Mouse (Mus musculus): ENCODE results near the gene Nrcam. TPM values are rescaled to one million over a fixed set of nuclear protein-coding genes. Genes with fewer than 3 reads are reported as not detected.
"Not testable (repeated sequence)": the region's sequence is repeated elsewhere in the genome, so short reads cannot be mapped to it uniquely, and the experiment has no call there.

Nrcam gene
- polyA plus RNA-seq (2011; ENCODE audit: insufficient read depth, insufficient read length, low replicate concordance, missing spikeins), result 0.32 TPM in 1 of 2 replicates, not detected in the other

GRCm38 (mm10) chr12:44328381-44329315 is at the start of gene Nrcam:
TSS of gene Nrcam (plus strand) at chr12:44328885.
- Histone ChIP-seq H3K4me1 (ENCODE audit: control insufficient read depth, insufficient read depth, low read length) (no peaks in the 10 kb centered on the region), H3K27ac (ENCODE audit: control insufficient read depth, insufficient read depth, low read depth, low read length, poor library complexity) (no peak within 1 kb of the TSS), H3K4me3 (replicated peaks; ENCODE audit: control insufficient read depth, low read depth, low read length) (no peak within 1 kb of the TSS)
- WGBS, result 8% methylated on average over 60 of the region's 74 CpGs
- no peak for TF ChIP-seq POLR2A (IDR thresholded peaks at IDR 0.05; ENCODE audit: borderline replicate concordance, control insufficient read depth, low read depth, low read length)
- no peak for TF ChIP-seq CTCF (IDR thresholded peaks at IDR 0.05; ENCODE audit: control insufficient read depth, insufficient read depth, low read length)

DNA sequence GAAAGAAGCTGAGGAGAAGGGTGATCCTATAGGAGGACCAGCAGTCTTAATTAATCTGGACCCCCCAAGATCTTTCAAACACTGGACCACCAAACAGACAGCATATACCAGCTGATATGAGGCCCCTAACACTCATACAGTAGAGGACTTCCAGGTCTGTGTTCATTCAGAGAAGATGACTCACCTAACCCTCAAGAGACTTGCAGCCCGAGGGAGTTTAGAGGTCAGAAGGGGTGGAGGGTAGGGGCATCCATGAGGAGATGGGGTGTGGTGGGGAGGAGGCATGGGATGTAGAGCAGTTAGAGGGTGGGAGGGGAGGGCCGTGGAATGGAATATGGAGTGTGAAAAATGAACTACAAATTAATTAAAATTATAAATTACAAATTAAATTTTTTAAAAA is 48.5 kb upstream of the Nrcam start:
- not testable (repeated sequence) for H3K4me3 ChIP-seq (replicated peaks; ENCODE audit: control insufficient read depth, low read depth, low read length); H3K27ac ChIP-seq (ENCODE audit: control insufficient read depth, insufficient read depth, low read depth, low read length, poor library complexity); H3K4me1 ChIP-seq (ENCODE audit: control insufficient read depth, insufficient read depth, low read length)
- 71% methylated on average over 2 of the region's 2 CpGs for WGBS

DNA sequence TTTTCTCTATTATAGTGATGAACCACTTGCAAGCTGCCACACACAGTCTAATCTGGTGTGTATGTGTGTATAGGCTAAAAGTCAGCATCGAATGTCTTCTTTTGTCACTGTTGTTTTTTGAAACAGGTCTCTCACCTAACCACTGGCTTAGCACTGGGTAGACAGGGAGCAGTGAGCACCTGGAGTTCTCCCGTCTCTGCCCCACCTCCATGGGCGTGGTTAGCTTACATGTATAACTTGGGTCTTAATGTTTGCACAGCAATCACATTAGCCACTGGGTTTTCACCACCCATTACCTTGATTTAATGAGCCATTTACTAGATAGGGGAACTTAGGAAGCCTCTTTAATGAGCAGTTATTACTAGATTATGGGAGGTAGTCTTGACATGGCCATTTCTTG is 47.2 kb upstream of the Nrcam start:
- Histone ChIP-seq H3K4me3 (replicated peaks; ENCODE audit: control insufficient read depth, low read depth, low read length) (no peak overlapping the region), H3K27ac (ENCODE audit: control insufficient read depth, insufficient read depth, low read depth, low read length, poor library complexity) (no peak overlapping the region), H3K4me1 (ENCODE audit: control insufficient read depth, insufficient read depth, low read length) (peaks cover 1% of the 10 kb centered on the region)
- no peak for TF ChIP-seq CTCF (IDR thresholded peaks at IDR 0.05; ENCODE audit: control insufficient read depth, insufficient read depth, low read length)
- no peak for TF ChIP-seq POLR2A (IDR thresholded peaks at IDR 0.05; ENCODE audit: borderline replicate concordance, control insufficient read depth, low read depth, low read length)
- 78% methylated on average over 3 of the region's 3 CpGs for WGBS

GRCm38 (mm10) chr12:44283378-44283777 is 45.3 kb upstream of the Nrcam start:
- H3K4me1 ChIP-seq (ENCODE audit: control insufficient read depth, insufficient read depth, low read length), result peaks cover 4% of the 10 kb centered on the region
- no peak overlapping the region for H3K4me3 ChIP-seq (replicated peaks; ENCODE audit: control insufficient read depth, low read depth, low read length)
- H3K27ac ChIP-seq (ENCODE audit: control insufficient read depth, insufficient read depth, low read depth, low read length, poor library complexity), result no peak overlapping the region
- 17% methylated on average over 9 of the region's 9 CpGs for WGBS
- no peak for TF ChIP-seq POLR2A (IDR thresholded peaks at IDR 0.05; ENCODE audit: borderline replicate concordance, control insufficient read depth, low read depth, low read length)

DNA sequence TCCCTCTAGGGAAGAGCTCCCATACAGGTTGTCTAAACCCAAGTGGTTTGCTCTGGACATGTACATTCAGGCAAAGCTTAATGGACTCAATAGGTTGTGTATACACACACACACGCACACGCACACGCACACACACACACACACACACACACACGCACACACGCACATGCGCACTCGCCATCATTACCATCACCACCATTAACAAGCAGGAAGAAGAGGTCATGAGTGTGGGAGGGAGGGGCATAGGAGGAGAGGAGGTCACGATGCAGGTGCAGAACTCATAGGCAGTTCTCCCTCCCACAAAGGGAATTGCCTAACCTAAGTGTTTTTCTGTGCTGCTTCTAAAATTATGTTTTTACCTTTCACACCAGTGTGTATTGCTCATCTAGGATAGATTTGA is 41.7 kb upstream of the Nrcam start:
- no peak for TF ChIP-seq POLR2A (IDR thresholded peaks at IDR 0.05; ENCODE audit: borderline replicate concordance, control insufficient read depth, low read depth, low read length)
- no peak for TF ChIP-seq CTCF (IDR thresholded peaks at IDR 0.05; ENCODE audit: control insufficient read depth, insufficient read depth, low read length)

GRCm38 (mm10) chr12:44292281-44292680 is 36.4 kb upstream of the Nrcam start:
- Histone ChIP-seq H3K4me3 (replicated peaks; ENCODE audit: control insufficient read depth, low read depth, low read length) (no peak overlapping the region), H3K4me1 (ENCODE audit: control insufficient read depth, insufficient read depth, low read length) (no peaks in the 10 kb centered on the region; the same call in 1 of the 2 replicates), H3K27ac (ENCODE audit: control insufficient read depth, insufficient read depth, low read depth, low read length, poor library complexity) (no peak overlapping the region)
- TF ChIP-seq POLR2A (IDR thresholded peaks at IDR 0.05; ENCODE audit: borderline replicate concordance, control insufficient read depth, low read depth, low read length) (no peak), CTCF (IDR thresholded peaks at IDR 0.05; ENCODE audit: control insufficient read depth, insufficient read depth, low read length) (0 out of 2 replicates have a peak, but pooled peaks have one; percentile 16)

More for the DNA sequence above, 41.7 kb upstream of the Nrcam start:
- H3K4me3 ChIP-seq (replicated peaks; ENCODE audit: control insufficient read depth, low read depth, low read length), result no peak overlapping the region
- H3K27ac ChIP-seq (ENCODE audit: control insufficient read depth, insufficient read depth, low read depth, low read length, poor library complexity), result peak overlapping the region; percentile 26
- 83% methylated on average over 8 of the region's 8 CpGs for WGBS
- peaks cover 4% of the 10 kb centered on the region for H3K4me1 ChIP-seq (ENCODE audit: control insufficient read depth, insufficient read depth, low read length)

DNA sequence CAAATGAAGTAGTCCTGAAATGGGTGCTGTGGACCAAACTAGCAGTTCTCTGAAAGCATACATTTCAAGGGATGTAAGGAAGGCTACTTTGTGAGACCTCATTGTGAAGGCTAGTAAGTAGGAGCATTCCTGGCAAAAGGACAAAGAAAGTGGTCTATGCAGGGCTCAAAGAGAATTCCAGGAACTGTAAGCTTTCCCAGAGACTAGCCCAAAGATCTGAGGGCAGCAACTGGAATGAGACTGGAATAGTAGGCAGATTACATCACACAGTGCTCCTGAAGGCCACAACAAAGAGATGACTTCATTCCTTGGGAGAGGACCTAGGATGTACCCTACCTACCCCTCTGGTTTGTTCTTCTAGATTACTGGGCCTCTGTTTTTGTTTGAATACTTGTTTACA is 27.9 kb upstream of the Nrcam start:
- no peak overlapping the region for H3K27ac ChIP-seq (ENCODE audit: control insufficient read depth, insufficient read depth, low read depth, low read length, poor library complexity)
- TF ChIP-seq POLR2A (IDR thresholded peaks at IDR 0.05; ENCODE audit: borderline replicate concordance, control insufficient read depth, low read depth, low read length), result no peak
- TF ChIP-seq CTCF (IDR thresholded peaks at IDR 0.05; ENCODE audit: control insufficient read depth, insufficient read depth, low read length), result no peak
- no peak overlapping the region for H3K4me3 ChIP-seq (replicated peaks; ENCODE audit: control insufficient read depth, low read depth, low read length)
- H3K4me1 ChIP-seq (ENCODE audit: control insufficient read depth, insufficient read depth, low read length), result no peaks in the 10 kb centered on the region

DNA sequence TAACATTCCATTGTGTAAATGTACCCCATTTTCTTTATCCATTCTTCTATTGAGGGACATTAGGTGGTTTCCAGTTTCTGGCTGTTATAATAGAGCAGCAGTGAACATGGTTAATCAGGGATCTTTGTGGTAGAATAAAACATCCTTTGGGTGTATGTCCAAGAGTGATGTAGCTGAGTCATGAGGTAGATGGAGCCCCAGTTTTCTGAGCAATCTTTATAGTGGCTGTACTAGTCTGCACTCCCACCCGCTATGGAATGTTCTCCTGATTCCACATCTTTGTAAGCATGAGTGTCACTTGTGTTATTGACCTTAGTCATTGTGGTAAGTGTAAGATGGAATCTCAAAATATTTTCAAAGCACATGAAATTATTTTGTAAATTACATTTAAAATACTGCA is 24.7 kb upstream of the Nrcam start:
- no peak overlapping the region for H3K4me3 ChIP-seq (replicated peaks; ENCODE audit: control insufficient read depth, low read depth, low read length)
- WGBS, result 91% methylated on average over 1 of the region's 1 CpGs
- H3K27ac ChIP-seq (ENCODE audit: control insufficient read depth, insufficient read depth, low read depth, low read length, poor library complexity), result no peak overlapping the region
- H3K4me1 ChIP-seq (ENCODE audit: control insufficient read depth, insufficient read depth, low read length), result no peaks in the 10 kb centered on the region
- no peak for TF ChIP-seq POLR2A (IDR thresholded peaks at IDR 0.05; ENCODE audit: borderline replicate concordance, control insufficient read depth, low read depth, low read length)
- TF ChIP-seq CTCF (IDR thresholded peaks at IDR 0.05; ENCODE audit: control insufficient read depth, insufficient read depth, low read length), result no peak

All from bone marrow, adult 2 months (tissue).